Mouse (Mus musculus) cerebral cortex, adult 2 months (tissue): ENCODE measurements around the gene Hivep3.

Source experiments
- WGBS: fragments of 180-500 bp; shearing (Covaris S2); methylation state at CpG from one replicate; pipeline ENCODE4 v1.1.7; 2018; 5-methylcytosine and 5-hydroxymethylcytosine counted together

Hivep3 gene

DNA sequence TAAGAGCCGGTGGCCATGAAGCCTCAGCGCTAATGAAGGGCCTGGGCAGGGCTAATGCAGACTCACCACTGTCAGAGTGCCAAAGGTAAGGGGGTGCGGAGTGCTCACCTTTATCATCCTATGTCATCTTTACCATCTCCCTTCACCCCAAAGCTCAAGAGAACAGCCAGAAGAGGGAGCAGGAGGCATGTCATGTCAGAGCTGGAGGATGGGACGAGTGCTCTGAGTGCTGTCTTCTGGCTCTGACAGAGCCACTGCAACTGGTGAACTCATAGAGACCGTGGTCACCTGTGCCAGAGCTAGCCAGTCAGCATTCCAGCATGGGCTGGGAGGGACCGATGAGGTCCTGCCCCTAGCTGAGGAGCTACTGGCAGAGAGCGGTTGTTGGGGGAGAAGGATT lies 27.2 kb downstream of the Hivep3 start:
- 71% methylated on average over 7 of the region's 7 CpGs for WGBS

- WGBS: 52% methylated on average over 9 of the region's 9 CpGs
Measured at GRCm38 (mm10) chr4:119761459-119762121, 28.0 kb downstream of the Hivep3 start.

DNA sequence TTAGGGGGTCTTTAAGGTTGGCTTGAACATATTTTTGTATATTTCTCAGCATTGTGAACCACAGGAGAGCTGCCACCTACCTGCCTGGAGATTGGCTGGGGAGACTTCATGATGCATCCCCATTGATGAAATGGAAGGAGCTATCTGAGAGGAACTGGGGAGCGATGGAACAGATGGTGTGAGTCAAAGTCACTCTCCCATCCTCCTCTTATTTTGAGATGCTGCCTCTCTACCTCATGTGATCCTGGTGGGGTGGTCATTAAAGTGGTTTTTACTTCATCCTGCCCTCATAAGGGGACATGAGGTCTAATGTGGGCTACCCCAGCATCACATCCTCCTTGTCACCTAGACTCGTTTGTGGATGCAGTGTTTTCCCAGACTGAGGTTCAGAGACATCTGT lies 28.6 kb downstream of the Hivep3 start:
- 54% methylated on average over 2 of the region's 2 CpGs for WGBS

- WGBS: 84% methylated on average over 3 of the region's 3 CpGs
Measured at GRCm38 (mm10) chr4:119768046-119768445, 34.5 kb downstream of the Hivep3 start.

DNA sequence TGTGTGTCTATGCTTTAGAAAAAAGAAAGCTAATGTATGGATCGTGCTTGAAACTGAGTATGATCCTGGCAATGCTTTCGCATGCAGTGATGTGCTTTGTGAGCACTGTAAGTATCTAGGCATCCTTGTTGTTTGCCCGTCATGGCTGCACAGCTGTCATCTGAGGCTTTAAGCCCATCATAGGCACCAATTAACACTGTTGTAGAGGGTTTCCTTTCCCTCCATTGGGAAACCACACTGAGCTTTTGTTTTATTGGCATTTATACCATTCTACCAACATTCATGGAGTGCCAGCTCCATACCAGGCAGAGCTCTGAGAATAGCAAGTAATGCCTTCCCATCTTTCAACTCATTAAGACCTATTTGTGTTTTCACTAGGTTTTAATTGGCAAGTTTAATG lies 42.3 kb downstream of the Hivep3 start:
- 76% methylated on average over 3 of the region's 3 CpGs for WGBS

GRCm38 (mm10) chr4:119777146-119777545 lies 43.6 kb downstream of the Hivep3 start:
- 83% methylated on average over 3 of the region's 3 CpGs for WGBS

DNA sequence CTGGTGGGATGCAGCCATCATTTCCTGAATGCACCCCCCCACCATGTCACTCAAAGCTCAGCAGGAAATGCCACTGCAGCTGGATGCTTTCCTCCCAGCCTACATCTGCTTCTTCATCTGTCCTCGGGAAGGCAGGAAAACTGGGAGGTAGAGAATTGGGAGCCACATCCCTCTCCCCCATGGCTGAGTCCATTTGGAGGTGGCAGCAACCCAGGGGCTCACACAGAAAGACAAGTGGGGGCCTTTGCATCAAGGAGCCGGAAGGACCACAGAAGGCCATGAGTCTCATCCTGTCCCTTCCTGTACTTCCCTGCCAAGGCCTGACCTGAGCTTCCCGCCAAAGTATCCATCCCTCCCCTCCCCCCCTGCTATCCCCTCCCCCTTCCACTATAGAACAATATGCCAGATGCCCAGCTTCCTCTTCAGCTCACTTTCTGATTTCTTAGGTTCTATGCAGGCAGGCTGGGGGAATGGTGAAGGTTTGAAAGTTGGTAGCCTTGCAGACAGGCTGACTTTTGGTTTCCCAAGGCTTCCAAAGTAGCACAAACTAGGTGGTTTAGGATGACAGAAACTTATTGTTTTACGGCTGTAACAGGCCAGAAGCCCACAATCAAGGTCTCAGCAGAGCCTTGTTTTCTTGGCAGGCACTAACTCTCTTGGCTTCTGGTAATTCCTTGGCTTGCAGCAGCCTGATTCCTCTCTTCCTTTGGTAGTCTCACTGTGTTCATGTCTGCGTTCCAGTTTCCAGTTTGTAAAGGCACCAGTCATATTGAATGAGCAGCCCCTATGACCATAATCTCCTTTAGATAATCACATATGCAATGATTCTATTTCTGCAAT lies 46.2 kb downstream of the Hivep3 start:
- 38% methylated on average over 5 of the region's 5 CpGs for WGBS

- 80% methylated on average over 6 of the region's 6 CpGs for WGBS
Measured at GRCm38 (mm10) chr4:119780881-119781280, 47.3 kb downstream of the Hivep3 start.

- WGBS: 90% methylated on average over 3 of the region's 3 CpGs
Measured at GRCm38 (mm10) chr4:119784959-119785358, 51.4 kb downstream of the Hivep3 start.

- WGBS: 62% methylated on average over 2 of the region's 2 CpGs
Measured at GRCm38 (mm10) chr4:119786307-119786706, 52.7 kb downstream of the Hivep3 start.

- 87% methylated on average over 1 of the region's 2 CpGs for WGBS
Measured at GRCm38 (mm10) chr4:119786721-119787120, 53.1 kb downstream of the Hivep3 start.

DNA sequence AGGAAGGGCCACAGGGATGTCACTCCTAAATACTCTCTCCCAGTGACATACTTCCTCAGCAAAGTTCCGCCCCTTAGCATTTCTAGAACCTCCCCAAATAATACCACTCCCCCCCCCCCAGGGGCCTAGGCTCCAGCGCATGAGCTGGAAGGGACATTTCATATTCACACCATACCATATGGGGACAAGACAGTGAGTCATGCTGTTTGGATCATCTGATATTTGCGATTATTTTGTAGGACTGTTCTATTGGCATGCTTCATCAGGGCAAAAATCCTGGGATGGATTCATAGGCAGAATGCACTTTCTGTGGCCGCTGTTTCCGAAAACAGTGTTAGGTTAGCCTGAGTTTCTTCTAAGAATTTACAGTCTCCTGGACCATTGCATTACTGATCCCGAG lies 55.2 kb downstream of the Hivep3 start:
- 83% methylated on average over 6 of the region's 6 CpGs for WGBS

GRCm38 (mm10) chr4:119789495-119790148 lies 56.0 kb downstream of the Hivep3 start:
- 79% methylated on average over 9 of the region's 9 CpGs for WGBS

- 67% methylated on average over 3 of the region's 3 CpGs for WGBS
Measured at GRCm38 (mm10) chr4:119798891-119799290, 65.3 kb downstream of the Hivep3 start.

DNA sequence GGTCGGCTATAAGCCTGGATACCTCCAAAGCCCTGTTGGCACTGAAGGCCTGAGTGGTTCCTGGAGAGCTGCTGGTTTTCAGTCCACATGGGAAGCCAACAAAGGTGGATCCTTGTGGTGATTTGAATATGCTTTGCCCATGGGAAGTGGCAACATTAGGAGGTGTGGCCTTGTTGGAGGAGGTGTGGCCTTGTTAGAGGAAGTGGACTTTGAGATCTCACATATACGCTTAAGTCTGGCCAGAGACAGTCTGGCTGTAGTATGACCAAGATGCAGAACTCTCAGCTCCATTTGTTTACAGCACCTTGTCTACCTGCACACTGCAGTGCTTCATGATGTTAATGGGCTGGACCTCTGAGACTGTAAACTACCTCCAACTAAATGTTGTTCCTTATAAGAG lies 73.0 kb downstream of the Hivep3 start:
- WGBS: 86% methylated on average over 2 of the region's 2 CpGs

- 29% methylated on average over 2 of the region's 2 CpGs for WGBS
Measured at GRCm38 (mm10) chr4:119807359-119807758, 73.8 kb downstream of the Hivep3 start.

DNA sequence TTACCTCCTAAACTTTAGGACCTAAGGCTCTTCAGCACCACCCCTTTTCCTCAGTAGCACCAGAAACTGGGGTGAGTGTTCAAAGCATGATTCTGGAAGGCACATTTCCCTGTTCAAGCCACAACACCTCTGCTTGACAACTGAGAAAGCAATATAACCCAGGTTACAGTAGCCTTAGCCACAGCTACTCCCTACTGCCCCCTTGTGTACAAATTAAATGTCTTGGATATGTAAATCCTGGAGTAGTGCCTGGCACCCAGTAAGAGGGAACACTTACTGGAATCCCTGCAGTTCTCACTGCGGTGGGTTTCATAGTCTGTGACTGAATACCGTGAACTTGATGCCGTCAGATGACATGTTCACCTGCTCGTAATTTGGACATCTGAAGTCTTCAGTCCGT lies 75.7 kb downstream of the Hivep3 start:
- WGBS: 54% methylated on average over 5 of the region's 5 CpGs

GRCm38 (mm10) chr4:119812775-119813174 lies 79.2 kb downstream of the Hivep3 start:
- 22% methylated on average over 2 of the region's 2 CpGs for WGBS

DNA sequence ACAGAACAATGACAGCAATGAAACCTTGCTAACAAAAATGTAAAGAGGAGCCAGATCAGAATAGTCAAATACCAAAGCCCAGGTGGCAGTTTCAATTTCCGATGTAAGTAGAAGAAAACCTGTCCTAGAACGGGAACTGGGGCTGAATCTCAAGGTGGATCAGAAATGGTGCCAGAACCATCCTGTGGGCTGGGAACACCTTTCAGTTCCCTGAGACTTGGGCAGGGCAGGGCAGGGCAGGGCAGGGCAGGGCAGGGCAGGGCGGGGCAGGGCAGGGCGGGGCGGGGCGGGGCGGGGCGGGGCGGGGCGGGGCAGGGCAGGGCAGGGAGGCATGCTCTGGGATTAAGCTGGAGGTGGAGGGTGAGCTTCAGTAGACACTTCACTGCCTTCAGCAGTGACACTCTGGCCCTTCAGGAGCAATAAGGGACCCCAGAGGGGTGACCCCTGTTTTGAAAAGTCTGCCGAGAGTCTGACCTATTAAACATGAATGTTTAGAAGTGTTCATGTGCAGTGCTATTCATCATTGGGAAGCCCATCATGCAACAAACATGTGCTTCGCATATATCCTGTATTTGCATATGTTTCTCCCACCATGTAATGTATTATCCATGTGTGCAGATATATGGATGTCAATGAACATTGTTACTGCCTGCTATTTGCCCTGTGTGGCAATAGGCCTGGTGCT lies 80.1 kb downstream of the Hivep3 start:
- 18% methylated on average over 12 of the region's 12 CpGs for WGBS

- 2% methylated on average over 47 of the region's 47 CpGs for WGBS
Measured at GRCm38 (mm10) chr4:119814185-119815132, 80.9 kb downstream of the Hivep3 start.
